Mouse (Mus musculus) B cell, adult 2 months (primary cell): ENCODE data around the gene Fstl4.
"Not testable (repeated sequence)": the region's sequence is repeated elsewhere in the genome, so short reads cannot be mapped to it uniquely, and the experiment has no call there.

Experiments
- DNase-seq, 2 experiments: peaks; one replicate each; pipeline ENCODE4 v3.0.0; 2022

The Fstl4 gene

DNA sequence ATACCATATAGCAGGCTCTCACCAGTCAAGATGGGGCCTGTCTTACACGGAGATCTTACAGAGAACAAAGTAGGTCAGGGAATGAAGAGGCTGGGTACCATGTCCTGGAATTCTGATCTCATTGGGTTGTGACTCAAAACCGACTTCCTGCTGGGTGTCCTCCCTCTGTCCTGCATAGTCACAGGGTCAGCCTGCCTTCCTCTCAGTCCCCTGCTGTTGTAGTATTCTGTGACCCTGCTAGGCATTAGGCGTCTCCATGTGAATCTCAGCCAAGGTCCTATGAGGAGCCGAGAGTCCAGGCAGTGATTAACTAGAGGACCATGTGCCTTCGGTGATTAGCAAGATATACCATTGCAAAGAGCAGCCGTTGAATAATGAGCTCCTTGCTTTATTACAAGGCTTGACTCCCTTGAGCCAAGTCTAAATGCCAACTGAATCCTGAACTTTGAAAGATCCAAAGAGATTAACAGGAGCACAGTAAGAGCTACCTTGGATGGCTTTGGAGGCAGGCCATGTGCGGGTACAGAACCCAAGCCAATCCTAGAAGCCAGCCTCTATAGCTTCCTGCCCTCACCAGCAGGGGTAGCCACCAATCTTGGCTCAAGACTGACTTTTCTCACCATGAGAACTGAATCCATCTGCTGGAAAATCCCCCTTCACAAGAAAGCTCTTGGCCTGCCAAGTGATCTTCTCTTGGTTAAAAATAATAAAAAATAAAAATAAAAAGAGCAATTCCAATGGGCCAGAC lies 264.2 kb downstream of the Fstl4 start:
- DNase-seq = no peak

- no peak for DNase-seq
These were observed 267.3 kb downstream of the Fstl4 start for GRCm38 (mm10) chr11:53031777-53032176.

DNA sequence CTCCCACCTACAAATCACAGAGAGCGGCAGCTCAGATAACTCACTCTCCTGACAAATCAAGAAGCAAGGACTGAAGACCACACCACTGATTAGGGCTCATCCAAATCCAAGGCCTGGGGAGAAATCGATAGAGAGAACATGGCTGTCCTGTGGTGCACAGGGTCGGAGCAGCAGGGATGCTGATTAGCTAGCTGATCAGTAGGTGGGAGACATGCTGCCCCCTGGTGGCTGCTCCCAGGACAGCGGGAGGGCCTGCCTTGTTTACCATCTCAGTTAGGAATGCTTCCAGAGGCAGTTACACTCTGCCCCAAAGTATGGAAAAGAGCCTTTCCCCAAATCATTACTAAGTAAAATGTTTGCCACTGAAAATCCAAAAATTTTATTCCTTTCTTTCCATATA lies 267.9 kb downstream of the Fstl4 start:
- DNase-seq = peak; percentile 58 to 66

DNA sequence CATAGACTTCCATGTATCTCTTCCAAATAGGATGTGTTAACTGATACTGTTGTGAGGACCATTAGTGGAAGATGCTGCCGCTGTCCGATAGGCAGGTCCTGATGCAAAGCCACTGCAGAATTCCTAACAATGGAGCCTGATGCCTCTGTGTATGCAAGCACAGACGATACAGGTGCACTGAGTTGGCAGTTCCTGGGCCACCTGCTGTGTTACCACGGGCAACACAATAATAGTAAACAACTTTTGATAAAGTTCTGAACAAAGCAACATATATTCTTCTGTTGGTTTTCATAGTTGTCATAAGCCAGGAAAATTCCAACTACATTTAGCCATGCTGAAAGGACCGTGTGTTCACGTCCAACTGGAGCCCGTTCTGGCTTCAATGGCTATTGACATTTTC lies 271.0 kb downstream of the Fstl4 start:
- no peak for DNase-seq

DNA sequence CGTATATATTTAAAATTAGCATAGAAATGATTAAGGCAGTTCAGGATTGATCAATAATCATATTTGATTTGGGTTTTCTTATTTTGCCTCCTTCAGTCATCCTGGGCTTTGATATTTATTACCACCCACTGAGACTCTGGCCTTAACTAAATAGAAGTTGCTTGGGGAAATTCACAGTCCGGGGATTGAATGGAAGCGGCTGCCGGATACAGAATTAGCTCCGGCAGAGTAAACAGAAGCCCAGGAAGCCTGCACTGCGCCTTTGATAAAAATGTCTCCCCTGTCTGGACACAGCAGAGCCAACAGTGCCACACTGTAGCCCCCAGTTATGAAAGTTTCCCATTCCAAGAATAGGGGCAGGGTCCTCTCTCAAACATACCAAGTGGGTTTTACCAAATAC lies 282.4 kb downstream of the Fstl4 start:
- DNase-seq = no peak

- no peak for DNase-seq
These were observed 289.7 kb downstream of the Fstl4 start for GRCm38 (mm10) chr11:53054151-53054550.

DNA sequence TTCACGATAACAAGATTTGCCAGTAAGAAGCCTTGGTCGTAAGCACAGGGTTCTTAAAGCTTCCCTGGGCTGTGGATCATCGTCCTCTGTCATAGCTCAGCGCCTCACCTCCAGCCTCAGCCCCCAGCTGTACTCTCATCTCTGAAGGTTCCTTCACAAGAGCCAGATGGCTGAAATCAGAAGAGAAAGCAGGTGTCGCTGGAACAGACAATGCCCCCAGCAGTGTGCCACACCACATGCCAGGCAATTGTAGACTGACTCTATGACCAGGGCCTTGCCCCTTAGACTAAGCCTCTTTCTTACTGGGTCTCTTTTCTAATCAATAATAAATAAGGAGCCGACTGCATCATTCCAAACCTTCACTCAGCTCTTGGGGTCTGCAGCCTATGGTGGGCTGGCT lies 291.5 kb downstream of the Fstl4 start:
- DNase-seq = no peak

DNA sequence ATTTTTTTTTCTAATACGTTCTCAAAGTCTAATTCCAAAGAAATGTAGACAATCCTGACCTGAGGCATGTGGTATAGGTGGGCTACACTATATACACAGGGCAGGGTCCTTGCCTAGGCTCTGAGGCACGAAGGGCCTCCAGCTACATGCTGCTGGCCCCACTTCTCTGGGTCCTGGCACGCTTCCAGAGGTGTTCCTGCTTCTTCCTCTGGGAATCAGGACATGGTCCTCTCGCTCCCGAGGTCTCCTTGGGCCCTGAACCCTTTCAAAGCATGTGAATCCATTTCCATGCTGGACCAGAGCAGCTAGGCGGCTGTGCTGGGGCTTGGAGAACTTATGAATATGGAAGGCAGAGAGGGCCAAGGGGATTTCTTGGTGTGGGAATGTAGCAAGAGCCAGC lies 292.3 kb downstream of the Fstl4 start:
- DNase-seq = no peak

DNA sequence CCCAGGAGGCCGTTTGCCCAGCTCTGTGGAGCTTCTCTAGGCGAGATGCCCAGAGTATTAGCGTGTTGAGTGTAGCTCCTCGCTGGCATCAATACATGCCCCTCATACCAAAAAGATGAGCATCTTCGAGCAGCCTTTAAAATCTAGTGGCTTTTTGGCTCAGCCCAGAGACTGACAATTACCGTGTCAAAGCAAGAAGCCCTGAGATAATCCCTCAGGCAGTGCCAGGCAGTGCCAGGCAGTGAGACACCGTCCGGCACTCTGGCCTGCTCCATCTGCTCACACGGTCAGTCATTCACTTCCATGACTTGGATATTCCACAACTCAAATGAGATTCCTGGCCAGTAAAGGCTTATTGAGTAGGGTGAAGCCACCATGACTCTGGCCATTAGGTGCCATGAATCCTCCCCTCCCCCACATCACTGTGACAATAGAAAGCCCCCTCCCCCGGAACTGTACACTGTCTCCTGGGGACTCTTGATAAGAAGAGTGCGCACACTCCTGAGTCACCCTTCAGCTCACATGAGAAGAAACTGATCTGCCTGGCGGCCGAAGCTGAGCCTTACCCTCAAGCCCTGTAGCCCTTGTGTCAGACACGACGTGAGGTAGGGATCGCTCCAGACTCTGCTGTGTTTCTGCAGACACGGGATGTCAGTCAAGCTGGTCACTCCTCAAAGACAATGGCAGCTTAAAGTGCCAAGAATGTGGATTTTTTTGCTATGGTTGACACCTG lies 293.6 kb downstream of the Fstl4 start:
- no peak for DNase-seq

DNA sequence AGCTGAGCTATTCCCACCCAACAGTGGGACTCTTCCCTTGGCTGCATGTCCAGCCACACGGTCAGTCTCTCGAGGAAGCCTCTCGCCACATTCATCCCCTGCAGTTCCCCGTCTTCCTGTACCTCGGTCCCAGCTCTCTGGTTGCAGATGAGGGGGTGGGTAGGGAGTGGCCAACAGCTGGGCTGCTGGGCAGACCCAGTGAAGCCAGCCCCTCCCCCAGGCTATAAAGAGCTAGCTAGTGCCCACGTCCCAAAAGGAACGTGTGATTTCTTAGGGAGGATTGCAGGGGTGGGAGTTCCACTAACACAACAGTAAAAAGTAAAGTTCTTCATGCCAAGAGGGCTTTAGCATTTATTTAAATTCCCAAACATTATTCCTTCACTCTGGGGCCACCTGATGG lies 294.1 kb downstream of the Fstl4 start:
- DNase-seq = no peak

DNA sequence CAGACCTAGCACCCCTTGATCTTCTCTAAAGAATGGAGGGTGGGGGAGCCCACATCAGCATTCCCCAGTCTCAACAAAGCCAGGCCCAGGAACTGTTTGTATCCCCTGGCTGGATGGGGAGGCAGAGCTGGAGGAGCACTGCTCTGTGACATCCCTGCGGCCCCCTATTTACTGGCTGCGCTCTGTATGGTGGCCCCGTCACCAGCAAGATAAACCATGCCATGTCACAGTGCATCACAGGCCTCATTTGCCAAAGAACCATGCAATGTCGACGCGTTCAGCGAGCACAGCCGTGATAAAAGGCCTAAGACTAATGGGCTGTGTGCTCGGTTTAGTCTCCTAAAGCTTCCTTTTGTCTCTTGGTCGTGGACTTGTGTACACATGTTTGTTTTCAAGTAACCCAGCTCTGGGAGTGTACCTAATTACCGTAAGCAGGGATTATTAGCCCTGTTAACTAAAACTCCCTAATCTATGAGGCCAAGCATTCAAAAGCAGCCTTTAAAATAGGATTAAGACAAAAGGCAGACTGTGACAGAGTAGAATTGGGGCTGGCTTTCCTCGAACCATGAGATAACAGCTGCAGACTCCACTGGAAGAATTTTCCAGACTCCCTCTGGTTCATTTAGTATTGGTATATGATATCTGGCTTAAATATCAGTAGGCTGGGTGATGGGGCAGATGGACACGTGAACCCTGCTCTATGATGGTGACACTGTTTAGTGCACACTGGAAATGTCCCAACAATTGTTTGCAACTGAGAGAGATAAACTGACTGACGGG lies 303.5 kb downstream of the Fstl4 start:
- DNase-seq = no peak

DNA sequence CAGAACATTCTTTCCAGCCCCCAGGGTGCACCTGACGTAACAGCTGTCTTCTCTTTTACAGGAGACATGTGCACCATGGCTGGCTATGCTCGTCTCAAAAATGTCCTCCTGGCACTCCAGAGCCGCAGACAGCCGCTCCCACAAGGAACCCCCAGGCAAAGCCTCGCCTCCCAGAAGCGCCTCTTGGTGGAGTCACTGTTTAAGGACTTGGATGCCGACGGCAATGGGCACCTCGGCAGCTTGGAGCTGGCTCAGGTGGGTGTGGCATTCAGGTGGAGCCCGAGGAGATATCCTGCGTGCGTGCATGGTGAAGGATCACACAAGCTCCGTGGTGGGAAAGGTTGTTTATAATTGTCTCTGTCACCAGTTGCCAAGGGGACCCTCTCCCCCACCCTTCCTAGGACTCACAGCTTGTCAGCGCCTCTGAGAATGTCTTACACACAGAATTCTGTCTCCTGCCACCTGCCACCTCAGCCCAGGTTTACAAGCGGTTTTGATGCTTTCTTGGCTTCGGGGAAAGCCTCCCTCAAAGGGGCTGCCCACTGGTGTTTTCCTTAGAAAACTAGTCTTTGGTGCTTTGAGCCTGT lies 304.1 kb downstream of the Fstl4 start:
- no peak for DNase-seq

DNA sequence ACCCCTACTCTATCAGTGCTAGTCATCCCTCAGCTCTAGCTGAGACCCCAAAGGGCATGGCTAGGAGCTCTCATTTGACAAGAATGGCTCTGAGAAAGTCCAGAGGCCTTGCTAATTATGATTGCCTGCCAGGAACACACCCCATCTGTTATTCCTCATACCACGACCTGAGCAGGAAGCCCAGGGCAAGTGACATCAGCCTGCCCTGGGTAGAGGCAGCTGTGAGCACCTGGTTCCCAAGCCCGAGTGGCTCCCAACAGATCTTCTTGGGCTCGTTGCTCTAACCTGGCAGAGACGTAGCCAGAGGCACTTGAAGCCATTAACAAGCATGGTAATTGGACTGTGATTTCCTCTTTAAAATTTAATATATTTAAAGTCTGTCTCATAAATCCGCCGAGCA lies 305.3 kb downstream of the Fstl4 start:
- DNase-seq = no peak

DNA sequence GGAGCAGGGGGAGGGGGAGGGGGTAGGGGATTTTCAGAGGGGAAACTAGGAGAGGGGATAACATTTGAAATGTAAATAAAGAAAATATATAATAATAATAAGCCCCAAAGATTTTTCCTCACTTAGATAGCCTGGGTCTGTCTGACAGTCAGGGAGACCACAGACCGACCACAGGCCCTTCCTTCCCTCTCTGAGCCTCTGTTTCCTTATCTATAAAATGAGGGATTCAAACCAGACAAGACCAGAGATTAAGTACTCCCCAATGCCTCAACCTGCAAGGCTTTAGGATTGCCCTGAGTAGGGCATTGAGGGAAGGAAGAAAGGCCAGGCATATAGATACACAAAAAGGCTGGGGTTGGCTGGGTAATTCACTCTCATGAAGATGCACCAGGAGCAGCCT lies 307.2 kb downstream of the Fstl4 start:
- DNase-seq = no peak

DNA sequence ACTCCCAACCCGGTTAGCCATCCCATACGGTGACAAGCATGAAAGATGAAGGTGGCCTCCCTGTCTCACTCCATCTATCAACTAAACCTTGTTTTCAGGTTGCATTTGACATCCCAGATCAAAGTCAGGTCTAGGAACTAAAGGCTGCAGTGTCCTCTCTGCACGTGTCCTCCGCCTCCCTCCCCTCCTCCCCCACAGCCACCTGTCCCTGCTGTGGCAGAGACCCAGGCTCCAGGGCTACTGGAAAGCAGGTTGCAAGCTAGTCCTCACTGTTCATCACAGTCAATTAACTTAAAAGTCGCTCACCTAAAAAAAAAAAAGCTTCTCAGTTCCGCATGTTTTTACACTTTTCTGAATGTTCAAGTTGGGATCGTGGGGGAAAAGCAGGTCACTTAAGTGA lies 313.2 kb downstream of the Fstl4 start:
- no peak for DNase-seq

DNA sequence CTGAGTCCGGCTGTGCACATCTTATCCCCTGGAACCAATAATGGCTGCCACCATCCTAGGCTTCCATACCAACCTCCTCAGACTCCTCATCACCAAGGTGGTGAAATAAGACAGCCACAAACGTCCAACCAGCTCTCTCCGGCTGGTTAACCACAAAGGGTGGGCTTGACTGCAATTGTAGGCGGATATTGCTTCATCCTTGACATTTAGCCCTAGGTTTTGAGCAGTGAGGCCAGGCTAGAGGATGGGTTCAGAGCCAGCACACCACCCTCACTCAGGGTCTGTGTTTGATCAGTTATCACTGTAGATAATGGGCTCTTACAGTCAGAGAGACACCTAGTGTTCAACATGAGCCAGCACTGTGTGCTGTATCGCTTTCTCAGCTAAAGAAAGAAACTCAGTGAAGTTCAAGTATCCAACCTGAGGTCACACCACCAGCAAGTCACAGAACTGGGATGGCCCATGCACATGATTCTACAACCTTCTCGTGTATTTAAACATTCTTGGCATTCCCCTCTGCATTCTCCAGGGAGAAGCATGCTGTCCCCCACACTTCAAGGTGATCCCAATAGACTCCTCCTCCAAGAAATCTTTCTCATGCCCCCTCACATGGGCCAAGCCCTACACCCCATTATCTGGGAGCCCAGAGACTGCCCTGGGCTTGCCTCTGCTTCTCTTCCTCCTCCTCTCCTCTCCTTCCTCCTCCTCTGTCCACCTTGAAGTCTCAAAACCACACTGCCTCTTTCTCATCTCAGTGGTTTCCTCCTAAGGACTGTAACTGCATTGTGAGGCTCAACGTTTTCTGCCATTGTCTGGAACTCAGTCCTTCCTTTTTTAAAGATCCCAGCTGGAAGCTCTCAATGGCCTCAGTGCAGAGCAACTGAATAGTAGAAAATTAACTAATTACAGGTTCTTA lies 314.2 kb downstream of the Fstl4 start:
- no peak for DNase-seq

GRCm38 (mm10) chr11:53081310-53081709 lies 316.9 kb downstream of the Fstl4 start:
- no peak for DNase-seq

DNA sequence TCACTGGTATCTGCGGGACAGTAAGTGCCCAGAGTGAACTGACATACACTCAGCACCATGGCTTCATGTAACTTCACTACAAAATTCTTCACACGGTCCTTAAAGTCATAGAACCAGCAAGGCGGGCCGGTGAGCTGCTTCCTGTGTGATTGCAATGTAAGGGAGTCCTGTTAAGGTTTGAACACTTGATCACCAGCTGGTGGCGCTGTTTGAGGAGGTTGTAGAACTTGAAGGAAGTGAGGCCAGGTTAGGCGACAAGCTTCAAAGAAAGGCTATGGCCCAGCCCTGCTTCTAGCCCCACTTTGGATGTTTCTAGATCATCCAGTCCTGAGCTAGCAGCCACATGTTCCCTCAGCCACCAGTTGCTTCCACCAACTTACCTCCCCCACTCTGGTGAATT lies 320.9 kb downstream of the Fstl4 start:
- peak; percentile 5 to 7 for DNase-seq

- DNase-seq = no peak
These were observed 321.6 kb downstream of the Fstl4 start for GRCm38 (mm10) chr11:53085858-53086565.

GRCm38 (mm10) chr11:53087896-53088295 lies 323.5 kb downstream of the Fstl4 start:
- DNase-seq = not testable (repeated sequence)

DNA sequence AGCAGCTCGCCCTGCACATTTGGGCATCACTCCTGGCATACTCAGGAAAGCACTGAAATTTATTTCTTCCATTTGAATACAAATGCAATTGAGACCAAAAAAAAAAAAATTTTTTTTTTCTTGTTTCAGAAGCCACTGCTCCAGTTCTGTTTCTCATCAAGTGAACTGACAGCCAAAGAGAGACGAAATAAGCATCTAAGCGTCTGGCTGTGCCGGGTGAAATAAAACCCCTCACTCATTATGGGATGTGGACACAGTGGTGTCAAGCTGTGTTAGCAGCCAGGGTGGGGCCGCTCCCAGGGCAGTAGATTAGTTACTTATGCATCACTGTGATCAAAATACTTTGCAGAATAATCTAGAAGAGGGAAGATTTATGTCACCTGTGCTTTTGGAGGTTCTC lies 327.2 kb downstream of the Fstl4 start:
- no peak for DNase-seq

GRCm38 (mm10) chr11:53096871-53097270 lies 332.4 kb downstream of the Fstl4 start:
- DNase-seq = no peak
